Mouse (Mus musculus) megakaryocyte-erythroid progenitor cell, adult 5-6 weeks (primary cell): Measurements from ENCODE around the gene Foxk2. TPM values are rescaled to one million over a fixed set of nuclear protein-coding genes. Genes with fewer than 3 reads are reported as not detected.

Experiments
- ATAC-seq: replicated peaks from 2 replicates; pipeline ENCODE4 v1.8.0; 2016; ENCODE audit warnings: mild to moderate bottlenecking, inconsistent platforms; ENCODE audit not compliant: severe bottlenecking, poor library complexity, low FRiP score, low TSS enrichment
- total RNA-seq, 2 experiments: library from RNA; stranded (forward) in 1 of 2; stranded (reverse) in 1 of 2; fragments of 200-1000, 215-1000 nt in 1 of 2; fragments of >200 nt in 1 of 2; fragmentation: Nextera tagmentation in 1 of 2; gene quantifications; 2 replicates each; pipeline ENCODE4 v1.2.3; 2014 to 2017

Foxk2 gene
- total RNA-seq (2014; fragmentation: Nextera tagmentation) (40.4 and 62.7 TPM in 2 replicates), total RNA-seq (2017) (21.3 and 27.3 TPM in 2 replicates)

DNA sequence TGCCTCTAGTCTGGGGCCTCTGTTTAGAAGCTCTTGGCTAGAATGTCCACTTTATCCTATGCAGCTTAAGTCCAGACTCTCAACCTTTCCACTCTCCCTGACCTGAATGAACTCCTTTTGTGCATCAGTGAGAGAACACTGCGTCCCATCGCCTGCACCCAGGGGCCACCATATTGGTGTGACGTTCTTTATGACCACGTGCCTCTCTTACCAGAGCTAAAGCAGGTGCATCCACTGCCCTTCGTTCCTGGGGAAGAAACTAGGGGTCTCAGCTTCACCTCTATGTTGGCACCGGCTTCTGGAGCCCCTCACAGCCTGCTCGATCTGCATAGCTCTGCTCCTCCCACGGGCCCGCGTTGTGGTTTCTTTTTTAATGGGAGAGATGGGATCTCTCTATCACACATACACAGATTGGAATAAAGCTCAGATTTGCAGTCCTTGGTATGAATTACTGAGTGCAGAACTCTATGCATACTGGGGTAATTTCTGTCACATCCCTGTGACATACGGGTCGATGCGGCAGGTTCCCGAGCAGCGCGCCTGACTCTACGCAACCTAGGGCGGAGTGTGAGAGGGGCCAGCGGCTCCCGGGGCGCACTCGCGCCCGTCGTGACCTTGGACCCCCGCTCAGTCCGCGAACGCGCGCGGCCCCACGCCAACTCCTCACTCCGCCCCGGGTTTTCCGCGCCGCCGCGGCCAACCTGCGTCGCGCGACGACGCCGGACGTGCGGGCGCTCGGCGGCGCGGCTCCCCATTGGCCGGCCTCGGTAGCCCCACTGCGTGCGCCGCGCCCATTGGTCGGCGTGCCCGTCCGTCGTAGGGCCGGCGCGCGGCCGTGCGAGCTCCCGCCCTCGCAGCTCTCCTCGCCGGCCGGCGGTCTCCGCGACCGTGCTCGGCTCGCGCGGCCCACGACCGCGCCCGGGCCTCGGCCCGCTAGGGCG, at the start of gene Foxk2:
Gene Foxk2, plus strand, starts transcription at position 831 of the 941 bp plus-strand sequence.
- peak; percentile 87 for ATAC-seq

DNA sequence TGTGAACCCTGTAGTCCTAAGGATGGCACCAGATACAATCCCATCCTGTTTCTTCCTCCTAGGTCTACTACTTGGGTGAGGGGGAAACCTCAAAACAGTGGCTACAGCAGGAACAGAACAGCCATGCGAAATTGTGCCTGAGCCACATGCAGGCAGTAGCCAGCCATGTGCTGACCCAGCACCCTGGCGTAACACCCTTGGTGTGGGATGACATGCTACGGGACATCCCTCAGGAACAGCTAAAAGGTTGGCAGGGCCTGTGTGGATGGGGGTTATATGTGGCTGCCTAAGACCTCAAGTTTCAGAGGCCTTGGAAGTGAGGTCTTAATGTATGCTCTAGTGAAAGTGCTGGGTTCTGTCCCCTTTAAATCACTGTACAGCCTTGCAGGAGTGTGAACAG, 43.0 kb upstream of the Foxk2 start:
- no peak for ATAC-seq

DNA sequence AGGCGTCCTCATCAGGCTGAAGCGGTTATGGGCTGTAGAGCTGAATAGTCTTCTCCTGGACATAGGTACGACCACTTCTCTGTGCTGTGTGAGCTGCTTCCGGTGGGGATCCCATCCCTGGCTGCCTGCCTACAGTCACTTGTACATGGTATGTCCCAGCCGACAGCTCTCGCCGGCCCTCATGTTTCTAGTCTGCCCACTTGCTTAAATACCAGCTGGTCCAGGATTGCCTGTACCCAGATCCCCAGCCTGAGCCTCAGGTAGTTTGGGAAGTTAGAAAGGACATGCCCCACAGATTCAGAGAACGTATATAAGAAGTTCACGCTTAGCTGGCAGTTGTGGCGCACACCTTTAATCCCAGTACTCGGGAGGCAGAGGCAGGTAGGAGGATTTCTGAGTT, 40.0 kb upstream of the Foxk2 start:
- ATAC-seq = no peak

DNA sequence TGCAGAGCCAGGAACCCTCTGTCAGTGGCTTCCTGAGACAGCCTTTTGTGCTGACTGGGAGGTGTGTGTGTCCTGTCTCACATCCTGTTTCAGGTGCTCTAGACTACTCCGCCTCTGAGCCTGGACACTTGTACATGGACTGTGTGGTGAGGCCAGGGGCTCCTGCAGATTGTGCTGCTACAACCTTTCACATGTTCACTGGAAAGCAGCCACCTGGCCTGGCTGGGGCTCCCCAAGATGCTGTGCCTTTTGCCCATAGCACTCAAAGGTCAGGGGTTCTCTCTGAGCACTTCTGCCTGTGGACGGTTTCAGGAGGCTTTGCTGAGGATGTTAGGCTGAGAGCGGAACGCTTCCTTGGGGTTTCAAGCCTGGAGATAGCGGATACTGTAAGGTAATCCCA, 39.0 kb upstream of the Foxk2 start:
- ATAC-seq = no peak

DNA sequence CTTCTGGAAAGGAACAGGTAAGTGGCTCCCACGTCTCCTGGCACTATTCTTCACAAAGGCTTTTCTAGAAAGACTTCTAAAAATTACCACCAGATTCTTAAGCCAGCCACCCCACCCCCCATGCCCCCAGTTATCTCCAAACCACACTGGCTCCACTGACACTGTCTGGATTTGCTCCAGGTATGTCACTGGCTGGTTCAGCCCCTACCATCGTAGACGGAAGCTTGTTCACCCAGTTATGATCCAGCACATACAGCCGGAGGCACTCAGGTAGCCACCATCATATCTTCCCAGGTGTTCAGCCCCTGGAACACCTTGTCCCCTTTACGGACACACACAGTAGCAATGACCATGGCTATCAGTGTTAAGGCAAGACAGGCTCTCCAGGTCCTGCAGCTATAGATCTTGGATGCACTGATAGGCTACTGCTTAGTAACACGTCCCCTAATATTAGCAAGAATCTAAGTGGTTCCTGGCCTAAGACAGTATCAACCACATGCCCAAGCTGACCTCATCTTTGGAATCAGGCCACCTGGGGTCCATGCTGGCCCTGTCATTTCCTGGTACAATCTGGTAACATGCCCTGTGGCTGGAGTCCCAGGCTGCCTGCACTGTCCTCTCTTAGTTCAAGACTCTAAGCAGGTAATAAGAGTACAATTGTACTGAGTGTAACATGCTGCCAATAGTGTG, 38.3 kb upstream of the Foxk2 start:
- peak; percentile 74 for ATAC-seq

DNA sequence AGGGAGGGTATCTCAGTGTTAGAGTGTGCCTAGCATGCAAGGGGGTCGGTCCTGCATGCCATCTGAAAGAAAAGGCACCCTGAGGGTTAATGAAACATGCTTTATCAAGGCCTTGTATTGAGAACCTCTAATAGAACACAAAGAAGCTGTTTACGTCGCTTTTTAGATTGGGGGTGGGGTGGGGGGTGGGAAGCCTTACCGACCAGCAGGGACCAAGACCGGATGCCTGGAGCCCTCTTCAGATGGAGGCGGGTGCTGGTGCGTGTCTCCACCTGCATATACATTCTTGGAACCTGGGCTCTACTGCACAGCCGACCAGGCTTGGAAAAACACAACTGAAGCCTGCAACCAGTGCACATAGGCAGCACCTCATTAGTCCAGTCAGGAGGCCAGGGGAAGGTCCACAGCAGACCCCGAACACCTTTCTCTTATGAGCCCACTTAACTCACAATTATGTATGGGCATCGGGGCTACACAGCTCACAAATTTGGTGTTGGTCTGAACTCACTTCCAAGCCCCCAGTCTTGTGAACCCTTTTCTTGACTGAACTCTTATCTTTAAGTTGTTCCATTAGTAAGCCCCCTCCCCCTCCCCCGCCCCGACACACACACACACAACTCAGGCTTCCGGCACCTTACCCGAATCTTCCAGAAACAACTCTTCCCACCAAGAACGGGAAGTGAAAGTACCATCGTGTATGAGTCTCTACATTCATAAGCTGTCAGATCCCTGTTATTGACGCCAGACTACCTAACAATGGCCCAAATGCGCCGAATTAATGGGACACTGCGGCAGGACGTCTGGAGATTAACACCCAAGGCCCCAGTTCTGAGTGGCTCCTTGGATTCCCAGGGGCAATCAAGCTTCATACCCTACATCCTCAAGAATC, 31.4 kb upstream of the Foxk2 start:
- ATAC-seq = no peak

DNA sequence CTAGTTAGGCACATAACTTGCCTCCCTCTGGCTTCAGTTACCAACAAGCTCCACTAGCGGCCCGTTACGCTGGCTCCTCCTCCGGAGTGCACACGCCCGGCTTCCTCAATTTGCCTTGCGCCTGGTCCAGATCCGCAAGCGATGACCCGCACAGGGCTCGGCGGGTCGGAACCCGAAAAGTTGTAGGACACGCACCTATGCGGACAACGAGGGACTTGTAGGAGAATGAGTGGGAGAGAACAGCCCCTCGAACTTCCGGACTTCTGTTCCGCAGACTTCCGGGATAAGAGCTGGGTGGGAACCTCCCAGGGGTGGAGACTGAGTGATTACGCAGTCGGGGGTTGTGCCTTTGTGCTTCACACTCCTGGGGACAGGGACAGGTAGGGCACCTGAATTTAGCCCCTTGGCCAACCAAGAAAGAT, 30.8 kb upstream of the Foxk2 start, which contains the start of gene Cybc1:
Gene Cybc1, minus strand, starts transcription at position 305 of the 422 bp plus-strand sequence.
- ATAC-seq = peak; percentile 88

DNA sequence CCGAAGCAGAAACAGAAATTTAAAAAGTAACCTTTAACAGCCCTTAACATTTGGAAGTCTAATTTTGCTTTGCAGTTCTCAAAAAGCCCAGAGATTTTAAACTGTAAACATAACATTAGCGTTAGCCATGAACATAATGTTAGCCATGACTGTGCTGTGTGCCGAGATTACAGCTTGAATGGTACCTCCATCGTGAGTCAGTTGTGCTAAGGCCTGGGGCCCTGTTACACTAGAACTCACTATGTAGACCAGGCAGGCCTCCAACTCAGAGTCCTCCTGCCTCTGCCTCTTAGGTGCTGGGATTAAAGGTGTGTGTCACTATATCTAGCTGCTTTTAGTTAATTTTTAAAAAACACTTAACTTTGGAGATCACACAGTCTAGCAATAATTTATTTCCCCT, 28.6 kb upstream of the Foxk2 start:
- ATAC-seq = no peak

DNA sequence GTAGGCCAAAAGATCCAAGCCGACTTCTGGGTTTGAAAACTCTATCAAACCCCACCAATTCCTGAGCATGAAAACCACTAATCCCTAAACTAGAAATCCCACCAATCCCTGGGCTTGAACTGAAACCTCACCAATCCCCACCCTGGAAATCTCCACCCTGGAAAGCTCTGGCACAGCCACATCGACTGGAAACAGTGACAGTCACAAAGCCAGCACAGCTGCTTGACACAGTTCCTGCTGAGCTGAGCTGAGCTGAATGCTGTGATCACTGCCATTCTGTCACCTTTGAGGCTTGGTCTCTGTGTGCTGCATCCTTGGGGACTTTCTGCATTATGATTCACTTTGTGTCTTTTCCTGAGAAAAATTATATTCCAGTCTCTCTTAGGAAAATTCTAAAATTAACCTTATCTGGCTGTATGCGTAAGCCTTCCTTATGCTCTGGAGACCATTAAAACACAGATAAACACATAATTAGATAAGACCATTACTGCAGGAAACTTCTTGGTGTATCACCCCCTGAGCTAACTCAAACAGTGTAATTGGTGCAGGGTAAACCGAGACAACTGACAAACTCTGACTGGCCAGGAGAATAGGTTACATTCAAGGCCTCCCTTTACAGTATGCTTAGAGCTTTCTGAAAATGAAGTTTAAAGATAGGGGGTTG, 28.0 kb upstream of the Foxk2 start:
- ATAC-seq = no peak

DNA sequence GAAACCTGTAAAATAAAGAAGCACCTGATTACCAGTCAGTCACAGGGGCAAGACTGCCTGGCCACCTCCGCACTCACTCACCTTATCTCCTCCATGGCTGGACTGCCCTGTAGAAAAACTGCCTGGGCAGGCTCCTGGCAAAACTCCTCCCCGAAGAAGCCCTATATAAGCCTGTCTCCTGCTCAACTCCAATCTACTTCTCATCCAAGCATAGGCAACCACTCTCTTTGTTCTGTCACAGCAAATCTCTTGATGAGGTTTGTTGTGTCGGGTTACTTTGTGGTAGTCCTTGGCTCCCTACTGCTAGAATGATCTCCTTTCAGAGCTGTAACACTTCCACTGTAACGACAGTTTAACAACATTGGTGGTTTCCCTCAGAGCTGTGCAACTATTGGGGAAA, 27.1 kb upstream of the Foxk2 start:
- no peak for ATAC-seq

DNA sequence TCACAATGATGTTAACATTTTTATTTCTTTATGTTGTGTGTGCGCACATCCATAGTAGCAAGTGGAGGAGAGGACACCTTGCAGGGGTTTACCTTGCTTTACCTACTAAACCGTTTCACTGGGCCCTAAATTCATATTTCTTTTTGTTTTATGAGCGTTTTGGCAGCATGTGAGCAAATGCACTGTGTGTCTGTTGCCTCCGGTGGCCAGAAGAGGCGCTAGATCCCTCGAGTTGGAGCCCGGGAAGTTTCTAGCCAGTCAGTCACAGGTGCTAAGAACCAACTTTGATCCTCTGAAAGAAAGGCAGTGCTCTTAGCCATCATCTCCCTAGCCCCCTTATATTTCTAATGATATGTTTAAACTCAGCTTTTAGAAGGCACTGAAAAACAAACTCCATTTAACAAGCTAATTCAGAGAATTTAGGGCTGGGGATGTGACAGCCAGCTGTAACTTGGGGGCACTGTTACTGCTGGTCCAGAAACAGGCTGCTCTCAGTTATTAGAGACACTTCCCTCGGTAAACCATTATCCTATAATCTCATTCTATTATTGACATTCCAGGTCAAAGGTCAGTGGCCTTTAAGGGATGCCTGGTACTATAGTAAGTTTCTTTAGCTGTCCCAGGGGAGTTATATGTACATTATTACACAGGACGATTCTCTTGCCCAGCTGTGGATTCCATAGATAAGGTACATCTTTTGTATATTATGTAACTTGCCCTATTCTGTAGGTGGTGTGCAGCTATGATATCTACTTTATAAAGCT, 24.1 kb upstream of the Foxk2 start:
- ATAC-seq = no peak

DNA sequence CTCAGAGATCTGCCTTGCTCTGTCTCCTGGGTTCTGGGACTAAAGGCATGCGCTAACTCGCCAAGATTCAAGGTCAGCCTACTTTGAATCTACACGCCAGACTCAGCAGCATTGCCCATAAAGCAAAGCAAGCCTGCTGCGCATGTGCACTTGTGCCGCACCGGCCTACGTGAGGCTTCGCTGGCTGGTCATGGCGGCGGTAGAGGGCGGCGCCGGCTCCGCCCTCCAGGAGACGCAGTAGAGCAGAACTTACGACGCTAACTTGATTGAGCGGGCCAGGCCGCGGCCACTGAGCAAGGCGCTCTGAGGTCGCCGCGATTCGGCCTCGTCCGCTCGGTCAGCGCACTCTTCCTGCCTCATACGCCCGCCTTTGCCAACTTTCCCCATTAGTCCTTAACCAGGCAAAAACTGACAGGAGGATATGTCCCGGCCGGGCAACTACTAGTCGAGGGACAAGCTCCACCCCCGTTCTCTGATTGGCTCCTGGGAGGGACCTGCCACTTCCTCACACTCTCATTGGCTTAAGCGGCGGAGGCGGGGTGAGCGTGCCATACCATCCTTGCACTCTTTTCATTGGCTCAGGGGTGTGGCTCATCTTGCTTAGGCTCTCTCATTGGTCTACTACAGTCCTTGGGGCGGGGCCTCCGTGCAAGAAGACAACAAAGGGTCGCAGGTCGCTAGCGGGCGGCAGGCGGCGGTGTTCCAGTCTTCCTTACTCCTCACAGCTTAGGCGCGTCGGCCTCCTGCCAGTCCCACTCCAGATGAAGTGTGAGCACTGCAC, 23.0 kb upstream of the Foxk2 start, which contains the start of gene Narf:
Gene Narf, plus strand, starts transcription at position 690 of the 781 bp plus-strand sequence.
- peak; percentile 89 for ATAC-seq

DNA sequence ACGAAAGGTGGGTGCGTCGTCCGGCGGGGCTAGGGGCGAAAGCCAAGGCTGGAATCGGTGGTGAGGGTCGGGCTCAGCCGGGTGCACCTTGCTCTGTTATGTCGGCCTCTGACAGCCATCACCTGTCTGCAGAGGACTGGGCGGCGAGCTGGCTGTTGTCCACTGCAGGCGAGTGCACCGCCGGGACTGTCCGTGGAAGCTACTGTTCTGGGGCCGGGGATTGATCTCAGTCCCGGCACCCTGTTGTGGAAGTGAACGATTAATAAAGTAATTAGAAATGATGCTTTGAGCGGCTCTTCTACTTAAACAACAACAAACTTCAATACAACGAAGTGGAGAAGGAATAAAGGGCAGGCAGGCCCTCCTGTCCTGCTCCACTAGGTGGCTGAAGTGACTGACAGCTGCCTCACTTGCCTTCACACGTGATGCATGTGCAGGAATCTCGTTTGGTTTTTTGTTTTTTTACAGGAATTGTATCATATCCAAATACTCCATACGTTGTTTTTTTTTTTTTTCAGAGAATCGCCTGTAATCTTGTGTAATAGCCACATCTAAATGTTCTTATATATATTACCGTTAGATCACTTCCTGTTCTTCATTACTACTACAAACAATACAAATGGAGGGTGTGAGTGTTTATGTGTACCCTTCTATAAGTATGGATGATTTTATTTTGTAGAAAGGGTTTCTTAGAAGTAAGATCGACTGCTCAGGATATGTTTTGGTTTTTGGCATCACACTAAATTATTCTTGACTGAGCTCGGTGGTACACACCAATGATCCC, 22.3 kb upstream of the Foxk2 start:
- peak; percentile 33; the same call in 1 of the 2 replicates for ATAC-seq

DNA sequence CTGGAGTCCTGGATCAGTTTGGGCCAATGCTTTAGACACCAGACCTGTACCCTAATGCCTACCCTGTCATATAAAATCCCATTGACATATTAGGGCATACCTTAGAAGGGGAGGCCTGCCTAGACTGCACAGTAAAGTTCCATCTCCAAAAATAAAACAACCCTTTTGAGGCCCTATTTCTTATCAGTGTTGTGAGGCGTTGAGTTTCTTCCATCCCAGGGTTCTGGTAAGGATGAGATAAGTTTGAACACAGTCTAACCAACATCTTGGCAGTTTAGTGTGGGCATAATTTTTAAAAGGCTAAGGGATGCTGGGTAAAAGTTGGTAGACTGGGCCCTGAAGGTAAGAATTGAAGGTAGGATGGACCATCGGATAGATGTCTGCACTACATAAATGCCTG, 20.1 kb upstream of the Foxk2 start:
- ATAC-seq = peak; percentile 49

DNA sequence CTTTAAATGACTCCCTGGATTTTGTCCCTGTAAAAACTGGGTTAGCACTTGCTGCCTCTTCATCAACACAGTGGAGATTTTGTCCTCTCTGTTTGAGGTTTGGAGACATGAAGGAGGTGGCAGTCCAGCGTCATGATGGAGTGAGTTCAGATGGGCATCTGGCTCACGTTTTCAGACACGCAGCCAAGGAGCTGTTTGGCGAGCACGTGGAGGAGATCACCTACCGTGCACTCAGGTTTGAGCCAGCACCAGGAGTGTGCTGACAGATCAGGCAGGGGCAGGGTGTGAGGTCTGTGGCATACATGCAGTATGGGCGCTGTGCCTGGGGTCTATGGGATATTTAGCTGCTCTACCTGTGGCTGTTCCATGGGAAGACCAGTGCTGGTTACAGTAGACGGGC, 9.6 kb upstream of the Foxk2 start:
- no peak for ATAC-seq

DNA sequence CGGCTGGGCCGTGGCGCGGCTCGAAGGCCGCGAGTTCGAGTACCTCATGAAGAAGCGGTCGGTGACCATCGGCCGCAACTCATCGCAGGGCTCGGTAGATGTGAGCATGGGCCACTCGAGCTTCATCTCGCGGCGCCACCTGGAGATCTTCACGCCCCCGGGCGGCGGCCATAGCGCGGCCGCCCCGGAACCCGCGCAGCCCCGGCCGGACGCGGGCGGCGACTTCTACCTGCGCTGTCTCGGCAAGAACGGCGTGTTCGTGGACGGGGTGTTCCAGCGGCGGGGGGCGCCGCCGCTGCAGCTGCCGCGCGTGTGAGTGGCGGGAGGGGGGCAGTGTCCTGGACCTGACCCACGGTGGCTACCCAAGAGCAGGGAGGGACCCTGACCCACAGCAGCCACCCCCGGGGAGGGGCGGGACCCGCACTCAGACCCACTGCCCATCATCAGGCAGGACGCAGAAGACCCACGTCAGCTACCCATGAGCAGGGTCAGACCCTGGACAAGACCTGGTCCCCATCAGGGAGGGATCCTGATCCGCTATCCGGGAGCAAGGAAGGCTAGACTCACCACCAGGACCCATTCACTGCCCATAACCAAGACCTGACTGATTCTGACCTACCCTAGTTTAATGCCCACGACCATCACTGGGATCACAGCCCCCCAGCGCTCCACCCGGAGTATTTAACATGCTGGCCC, 569 bp downstream of the Foxk2 start:
- peak; percentile 26; the same call in 1 of the 2 replicates for ATAC-seq
